Mouse (Mus musculus): ENCODE results near the gene Ncor1. TPM values are rescaled to one million over a fixed set of nuclear protein-coding genes. Genes with fewer than 3 reads are reported as not detected.
A peak's percentile ranks its signal among the peaks of the same experiment; 100 is the strongest.
"Not testable (repeated sequence)": the region's sequence is repeated elsewhere in the genome, so short reads cannot be mapped to it uniquely, and the experiment has no call there.

Gene Ncor1
- 100 to 1,000 TPM; 137 to 151 TPM for total RNA-seq (2021)

DNA sequence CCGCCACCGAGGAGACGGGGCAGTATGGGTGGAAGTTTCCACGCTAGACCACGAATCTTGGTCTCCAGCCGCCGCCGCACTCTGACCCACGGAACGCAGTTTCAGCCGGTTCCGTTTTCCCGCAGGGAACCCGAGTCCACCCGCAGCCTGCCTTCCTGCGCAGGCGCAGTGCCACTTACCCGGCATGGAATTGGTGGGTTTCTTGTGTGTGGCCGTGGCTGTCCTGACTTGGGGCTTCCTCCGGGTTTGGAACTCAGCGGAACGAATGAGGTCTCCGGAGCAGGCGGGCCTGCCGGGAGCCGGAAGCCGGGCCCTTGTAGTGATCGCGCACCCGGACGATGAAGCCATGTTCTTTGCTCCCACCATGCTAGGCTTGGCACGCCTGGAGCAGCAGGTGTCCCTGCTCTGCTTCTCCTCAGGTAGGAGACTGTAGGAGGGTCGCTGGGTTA is at the start of gene Ncor1, which contains the start of gene Pigl:
Gene Ncor1 (minus strand): TSS at position 266 of the 449 bp plus-strand sequence.
Gene Pigl (plus strand): TSS at position 185 of the 449 bp plus-strand sequence.
- peak; percentile 87 for DNase-seq

DNA sequence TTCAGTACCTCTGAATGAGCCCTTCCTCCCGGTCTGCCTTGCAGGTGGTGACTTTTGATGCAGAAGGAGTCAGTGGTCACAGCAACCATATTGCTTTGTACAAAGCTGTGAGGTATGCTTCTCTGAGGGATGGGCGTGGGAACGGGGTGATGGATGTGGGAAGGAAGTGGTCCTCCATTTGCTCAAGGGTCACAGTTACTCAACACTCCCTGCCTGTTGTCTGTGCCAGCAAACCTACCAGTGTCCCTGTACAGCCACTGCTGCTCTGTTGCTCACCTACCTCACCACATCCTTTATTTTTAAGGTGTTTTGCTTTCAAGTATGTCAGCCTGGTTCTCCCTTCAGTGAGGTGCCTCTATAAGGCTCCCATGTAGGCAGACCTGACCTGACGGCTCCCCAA is 49.3 kb upstream of the Ncor1 start:
- no peak for DNase-seq

DNA sequence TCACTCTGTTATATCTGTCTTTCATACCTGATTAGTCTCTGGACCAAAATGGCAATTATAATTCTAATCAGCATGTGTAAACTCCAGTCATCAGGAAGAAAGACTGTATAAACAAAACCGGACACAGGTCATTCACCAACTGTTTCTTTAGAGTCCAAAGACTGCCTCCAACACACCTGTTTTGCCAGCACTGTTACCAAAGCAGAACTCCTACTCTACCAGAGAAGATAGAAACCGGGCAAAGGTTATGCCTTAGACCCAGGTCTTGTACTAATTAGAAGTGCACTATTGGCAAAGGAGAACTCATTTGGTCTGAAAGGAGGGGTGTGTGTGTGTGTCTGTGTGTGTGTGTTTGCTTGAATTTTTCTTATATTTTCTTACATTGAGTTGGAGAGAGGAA is 42.2 kb upstream of the Ncor1 start:
- no peak for DNase-seq

DNA sequence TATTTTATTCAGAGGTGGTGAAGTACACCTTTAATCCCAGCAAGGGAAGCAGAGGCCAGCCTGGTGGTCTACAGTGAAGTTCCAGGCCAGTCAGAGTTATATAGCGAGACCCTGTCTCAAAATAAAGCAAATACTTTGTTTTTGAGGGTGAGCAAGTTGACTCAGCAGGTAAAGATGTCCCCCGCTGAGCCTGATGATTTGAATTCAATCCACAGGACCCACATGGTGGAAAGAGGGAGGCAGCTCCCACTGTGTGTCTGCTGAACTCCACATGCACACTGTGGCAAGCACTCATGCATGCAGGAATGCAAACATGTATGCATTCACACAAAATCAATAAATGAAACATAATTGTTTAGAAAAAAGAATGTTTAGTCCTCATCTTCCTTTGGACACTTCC is 40.5 kb upstream of the Ncor1 start:
- DNase-seq: no peak

DNA sequence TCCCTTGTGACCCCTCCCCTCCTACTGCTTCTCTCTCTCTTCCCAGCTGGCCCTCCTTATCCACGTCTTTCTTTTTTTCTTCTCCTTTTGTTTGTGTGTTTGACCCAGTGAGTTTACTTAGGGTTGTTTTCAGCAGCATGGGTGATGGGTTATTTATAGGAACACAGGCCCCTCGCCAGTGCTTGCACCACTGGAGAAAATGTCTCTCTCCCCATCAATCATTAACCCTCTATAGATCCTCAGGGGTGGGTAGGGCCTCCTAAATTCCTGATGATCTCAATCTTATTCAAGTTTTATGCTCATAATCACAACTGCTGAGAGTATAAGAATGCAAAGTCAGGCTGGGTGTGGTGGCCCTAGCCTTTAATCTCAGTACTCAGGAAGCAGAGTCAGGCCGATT is 38.8 kb upstream of the Ncor1 start:
- no peak for DNase-seq

DNA sequence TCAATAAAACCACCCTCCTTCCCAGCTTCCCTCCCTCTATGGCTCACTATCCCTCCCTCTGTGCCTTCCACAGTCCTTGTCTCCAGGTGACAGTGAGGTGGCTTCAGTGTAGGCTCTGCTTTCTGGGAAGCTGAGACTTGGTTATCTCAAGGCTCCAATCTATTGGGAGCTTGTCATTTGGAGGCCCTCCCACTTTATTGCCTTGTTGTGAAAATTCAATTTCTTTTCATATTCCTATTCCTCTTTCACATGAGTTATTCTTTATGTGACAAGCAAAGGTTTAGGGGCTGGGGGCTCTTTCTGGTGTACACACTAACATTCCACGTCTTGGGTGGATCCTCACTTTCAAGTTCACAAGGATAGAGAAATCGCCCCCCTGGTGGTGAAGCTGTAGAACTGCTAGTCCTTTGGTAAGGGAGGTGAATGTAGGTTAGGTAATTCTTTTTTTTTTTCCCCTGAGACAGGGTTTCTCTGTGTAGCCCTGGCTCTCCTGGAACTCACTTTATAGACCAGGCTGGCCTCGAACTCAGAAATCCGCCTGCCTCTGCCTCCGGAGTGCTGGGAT is 37.9 kb upstream of the Ncor1 start:
- DNase-seq: peak; percentile 54

DNA sequence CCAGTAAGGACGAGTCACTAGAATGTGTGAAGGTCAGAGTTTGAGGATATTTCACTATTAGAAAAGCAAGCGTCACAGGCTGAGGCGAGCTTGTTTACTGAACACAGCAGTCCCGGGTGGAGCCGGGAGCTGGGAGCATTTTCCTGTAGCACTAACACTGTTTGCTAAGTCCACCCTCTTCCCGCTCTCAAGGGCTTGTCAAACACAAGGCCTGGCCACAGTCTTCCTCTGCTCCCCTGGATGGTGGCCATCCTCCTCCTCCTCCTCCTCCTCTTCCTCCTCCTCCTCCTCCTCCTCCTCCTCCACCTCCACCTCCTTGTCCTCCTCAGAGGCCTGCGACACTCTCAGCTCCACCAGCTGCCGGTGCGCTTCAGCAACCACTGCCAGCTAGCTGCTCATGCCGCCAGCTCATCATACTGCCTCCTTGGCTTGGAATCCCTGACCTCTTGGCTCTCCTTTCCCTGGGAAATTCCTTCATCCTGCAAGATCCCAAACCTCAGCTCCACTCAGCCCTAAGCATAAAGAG is 37.0 kb upstream of the Ncor1 start:
- peak; percentile 38 for DNase-seq

DNA sequence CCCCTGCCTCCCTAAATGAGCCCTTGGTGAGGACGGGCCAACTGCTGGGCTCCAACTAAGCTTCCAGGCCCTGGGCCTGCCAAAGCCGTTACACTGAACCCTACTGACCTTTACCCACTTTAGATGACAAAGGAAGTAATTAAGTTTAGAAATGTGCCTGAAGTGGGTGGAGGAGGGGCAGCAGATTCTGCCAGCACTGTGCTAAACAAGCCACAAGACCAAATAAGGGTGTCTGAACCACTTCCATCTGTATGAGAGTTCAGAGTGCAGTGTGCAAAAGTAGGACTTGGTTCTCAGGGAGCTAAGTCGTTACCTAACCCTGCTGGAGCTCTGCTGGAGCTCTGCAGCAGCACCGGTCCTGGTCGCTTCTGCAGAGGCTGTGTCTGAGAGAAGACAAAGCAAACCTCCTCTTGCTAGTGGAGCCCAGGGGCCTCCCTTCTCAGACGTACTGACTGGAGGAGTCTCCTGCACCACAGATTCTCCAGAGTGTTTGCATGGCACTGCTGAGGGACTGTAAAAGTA is 36.5 kb upstream of the Ncor1 start:
- peak; percentile 54 for DNase-seq

DNA sequence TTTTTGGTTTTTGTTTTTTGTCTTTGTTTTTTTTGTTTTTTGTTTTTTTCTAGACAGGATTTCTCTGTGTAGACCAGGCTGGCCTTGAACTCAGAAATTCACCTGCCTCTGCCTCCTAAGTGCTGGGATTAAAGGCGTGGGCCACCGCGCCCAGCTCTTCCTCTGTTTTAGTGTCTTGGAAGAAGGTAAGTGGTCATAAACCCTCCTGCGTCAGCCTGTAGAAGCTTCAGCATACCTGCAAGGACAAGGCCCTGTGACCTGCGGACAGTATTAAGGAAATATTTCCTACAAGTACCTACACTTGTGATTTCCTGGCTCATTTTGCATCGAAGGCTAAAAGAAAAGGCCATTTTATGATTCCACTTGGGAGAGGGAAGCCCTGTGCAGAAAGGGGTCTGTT is 35.4 kb upstream of the Ncor1 start:
- no peak for DNase-seq

DNA sequence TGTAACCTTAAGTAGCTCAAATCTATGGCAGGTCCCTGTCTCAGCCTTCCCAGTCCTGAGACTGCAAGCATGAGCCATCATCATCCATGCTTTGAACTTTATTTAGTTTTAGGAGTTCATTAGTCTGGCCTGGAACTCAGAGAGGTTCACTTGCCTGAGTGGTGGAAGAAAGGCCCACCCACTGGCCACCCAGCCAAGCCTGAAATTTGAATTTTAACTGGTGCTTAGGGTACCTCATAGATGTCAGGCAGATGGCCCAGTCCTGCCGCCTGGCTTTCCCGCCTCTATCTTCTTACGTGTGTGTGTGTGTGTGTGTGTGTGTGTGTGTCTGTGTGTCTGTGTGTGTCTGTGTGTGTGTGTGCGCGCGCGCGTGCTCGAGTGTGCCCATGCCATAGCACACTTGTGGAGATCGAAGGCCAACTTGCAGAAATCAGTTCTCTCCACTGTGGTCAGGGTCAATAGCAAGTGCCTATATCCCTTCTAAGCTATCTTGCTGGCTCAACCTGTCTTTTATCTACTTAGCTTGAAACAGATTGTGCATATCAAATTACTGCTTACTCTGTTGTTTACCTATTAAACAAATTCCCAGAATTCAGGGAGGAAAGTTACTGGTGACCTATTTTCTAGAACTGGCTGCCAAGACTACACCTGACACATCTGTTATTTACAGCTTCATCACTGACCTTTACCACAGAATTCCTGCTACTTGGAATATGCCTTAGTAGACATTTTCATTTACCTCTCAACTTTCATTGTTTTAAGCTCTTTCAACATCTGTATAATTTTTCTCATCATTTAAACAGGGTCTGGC is 29.4 kb upstream of the Ncor1 start:
- no peak for DNase-seq

DNA sequence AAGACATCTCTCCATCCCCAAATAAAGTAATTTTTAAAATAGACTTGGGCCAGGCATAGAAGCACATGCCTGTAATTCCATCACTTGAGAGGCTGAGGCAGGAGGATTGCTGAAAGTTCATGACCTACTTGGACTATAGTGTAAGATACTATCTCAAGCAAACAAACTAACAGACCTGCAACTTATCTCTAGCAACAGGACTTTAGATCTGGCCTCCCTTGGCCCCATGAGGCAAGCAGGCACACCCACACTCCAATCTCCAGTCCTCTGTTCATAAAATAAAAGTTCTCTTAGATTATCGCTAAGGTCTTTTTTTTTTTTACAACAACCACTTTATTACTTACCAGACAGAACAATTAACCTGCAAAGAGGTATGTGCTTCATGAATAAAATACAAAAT is 28.6 kb upstream of the Ncor1 start:
- no peak for DNase-seq

DNA sequence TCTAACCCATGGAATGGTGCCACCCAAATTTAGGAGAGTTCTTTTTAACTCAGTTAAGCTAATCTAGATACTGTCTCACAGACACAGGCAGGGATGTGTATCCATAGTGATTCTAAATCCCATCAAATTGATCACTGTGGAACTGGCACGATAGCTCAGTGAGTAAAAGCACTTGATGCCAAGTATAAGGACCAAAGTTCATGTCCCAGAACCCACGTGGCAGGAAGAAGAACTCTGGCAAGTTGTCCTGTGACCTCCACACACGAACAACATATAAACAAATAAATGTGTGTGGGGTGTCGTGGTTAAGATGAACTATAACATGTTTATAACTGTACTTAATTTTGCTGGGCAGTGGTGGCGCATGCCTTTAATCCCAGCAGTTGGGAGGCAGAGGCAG is 21.2 kb upstream of the Ncor1 start:
- no peak for DNase-seq

DNA sequence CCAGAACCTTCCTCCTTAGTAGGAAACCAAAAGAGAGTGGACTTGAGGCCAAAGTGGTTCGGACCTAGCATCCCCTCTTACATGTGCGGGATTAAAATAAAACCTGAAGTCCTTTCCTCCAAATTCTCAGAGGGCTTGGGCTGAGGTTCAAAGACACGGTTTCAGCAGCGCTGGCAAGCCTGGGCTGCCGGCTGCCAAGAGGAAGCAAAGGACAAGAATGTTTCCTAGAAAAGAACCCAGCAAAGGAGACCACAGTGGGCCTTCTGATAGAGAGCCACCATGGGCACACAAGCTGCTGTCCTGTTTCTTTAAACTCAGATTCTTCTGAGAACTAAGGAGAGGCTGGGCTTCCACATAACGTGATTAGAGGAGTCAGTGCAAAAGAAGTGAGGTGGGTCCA is 20.6 kb upstream of the Ncor1 start:
- no peak for DNase-seq

DNA sequence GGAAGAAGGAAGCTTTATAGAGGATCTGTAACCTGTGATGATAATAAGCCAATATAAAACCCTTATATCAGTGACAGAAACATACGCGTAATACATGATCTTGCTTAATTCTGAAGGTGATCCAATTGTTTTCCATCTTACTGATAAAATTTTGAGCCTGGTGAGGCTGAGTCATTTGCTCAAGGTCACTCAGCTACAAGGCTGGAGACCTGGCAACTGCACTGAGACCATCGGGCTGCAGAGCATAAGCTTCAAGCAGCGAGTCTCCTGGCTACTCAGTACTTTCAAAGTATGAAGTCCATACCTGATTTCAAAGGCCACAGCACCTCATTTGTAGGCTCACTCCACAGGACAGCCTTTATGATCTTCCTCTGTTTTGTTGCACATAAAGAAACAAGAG is 17.8 kb upstream of the Ncor1 start:
- no peak for DNase-seq

DNA sequence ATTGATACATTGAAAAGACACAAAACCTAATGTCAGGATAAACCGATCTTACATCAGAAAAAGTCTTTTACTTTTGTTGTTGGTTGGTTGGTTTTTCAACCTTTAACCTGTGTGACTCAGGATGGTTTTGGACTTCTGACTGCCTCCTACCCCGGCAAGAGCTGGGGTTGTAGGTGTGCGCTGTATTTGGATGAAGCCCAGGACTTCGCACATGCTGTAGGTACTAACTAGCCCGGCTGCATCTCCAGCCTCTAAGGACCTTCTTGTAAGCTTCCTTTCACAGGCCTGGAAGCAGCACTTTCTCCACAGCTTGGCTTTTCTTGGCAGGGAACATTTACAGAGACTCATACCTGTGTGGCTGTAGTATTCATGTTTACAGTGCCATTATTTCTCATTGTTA is 15.2 kb upstream of the Ncor1 start:
- no peak for DNase-seq

DNA sequence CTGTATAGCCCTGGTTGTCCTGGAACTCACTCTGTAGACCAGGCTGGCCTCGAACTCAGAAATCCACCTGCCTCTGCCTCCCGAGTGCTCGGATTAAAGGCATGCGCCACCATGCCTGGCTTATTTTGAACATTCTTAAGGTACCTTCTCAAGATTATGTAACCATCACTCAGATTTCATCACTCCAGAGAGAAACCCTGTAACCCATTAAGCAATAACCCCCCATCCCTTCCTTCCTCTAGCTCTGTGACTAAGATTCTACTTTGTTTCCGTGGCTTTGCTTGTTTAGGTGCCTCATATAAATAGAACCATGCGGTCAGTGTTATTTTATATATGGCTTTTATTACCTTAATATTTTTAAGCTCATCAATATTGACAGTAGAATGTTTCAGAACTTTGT is 12.1 kb upstream of the Ncor1 start:
- no peak for DNase-seq

DNA sequence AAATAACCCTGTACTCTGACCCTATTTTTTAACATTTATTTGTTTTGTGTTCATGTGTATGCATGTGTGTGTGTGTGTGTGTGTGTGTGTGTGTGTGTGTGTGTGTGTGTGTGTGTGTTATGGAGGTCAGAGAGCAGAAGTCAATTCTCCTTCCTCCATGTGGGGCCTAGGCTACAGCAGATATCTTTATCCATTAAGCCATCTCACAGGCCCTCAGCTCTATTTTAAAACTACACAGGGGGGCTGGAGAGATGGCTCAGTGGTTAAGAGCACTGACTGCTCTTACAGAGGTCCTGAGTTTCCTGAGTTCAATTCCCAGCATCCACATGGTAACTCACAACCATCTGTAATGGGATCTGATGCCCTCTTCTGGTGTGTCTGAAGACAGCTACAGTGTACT is 8.9 kb upstream of the Ncor1 start:
- not testable (repeated sequence) for DNase-seq

DNA sequence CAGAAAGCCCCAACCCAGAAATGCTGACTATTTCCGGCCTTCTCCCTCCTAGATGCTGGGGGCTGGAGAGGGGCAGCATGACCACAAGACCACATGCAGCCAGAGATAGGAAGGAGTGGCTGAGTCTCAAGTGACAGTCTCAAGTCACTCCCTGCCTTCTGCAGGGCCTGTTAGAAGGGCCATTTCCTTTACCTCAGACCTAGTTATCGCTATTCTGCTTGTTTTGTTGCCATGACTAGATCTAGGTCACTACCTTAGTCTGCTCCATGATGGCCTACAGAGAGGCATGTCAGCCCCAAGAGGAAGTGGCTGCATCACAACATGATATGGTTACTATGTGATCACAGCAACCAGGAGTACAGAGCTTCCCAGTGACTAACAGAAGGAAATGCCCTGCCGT is 8.2 kb upstream of the Ncor1 start:
- no peak for DNase-seq

DNA sequence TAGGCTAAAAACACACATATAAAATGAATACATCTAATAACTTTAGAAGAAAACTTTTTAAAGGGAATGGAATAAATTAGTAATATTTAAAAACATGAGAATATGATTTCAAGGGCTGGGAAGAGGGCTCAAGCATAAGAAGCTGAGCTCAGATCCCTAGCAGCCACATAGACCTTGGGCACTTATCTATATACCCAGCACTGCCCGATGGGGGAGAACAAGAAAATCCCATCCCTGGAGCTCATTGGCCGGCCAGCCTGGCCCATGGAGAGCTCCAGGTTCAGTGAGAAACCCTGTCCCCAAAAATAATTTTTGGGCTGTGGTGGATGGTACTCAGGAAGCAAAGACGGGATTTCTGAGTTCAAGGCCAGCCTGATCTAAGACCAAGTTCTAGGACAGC is 7.5 kb upstream of the Ncor1 start:
- no peak for DNase-seq

DNA sequence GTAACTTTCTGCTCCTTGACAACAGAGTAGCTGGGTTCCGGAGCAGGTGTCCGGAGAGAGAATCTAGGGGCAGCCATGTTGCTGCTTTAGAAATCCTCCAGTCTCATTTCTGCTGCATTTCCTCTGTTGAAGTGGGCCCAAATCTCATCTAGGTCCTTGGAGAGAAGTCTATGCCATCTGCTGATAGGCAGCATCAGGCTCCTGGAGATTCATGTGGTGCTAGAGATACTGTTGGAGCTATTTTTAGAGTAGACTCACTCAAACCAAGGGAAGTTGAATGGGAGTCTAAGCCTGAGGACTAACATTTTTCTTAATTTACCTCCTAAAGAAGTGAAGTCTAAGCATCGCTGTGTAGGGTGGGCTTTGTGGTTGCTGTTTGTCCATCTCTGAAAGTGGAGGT is 6.4 kb upstream of the Ncor1 start:
- no peak for DNase-seq

DNA sequence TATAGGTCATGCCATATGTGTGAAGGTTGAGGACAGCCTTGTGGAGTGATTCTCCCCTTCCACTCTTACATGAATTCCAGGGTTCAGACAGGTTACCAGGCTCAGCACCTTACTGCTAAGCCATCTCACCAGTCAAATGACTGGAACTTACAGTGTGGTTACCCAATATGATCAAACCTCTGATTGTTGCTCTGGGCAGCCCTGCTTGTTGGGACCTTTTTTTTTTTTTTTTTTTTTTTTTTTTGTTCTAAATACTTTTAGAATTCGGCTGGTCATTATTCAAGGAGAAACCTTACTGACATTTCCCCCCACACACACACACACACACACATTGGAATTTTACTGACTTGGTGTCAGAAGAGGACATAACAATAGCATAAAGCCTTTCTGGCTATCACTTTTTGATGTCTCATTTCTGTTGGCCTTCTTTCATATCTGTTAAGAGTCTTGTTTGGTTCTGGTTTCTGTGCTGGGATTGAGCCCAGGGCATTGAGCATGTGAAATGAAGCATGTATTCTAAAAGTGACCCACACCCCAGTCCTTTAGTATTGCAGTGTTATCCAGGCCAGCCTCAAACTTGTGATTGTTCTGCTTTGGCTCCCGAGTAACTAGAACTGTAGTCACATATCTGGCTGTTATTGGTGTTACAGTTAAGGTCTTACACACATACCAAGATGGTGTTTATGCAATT is 5.0 kb upstream of the Ncor1 start:
- DNase-seq: no peak

DNA sequence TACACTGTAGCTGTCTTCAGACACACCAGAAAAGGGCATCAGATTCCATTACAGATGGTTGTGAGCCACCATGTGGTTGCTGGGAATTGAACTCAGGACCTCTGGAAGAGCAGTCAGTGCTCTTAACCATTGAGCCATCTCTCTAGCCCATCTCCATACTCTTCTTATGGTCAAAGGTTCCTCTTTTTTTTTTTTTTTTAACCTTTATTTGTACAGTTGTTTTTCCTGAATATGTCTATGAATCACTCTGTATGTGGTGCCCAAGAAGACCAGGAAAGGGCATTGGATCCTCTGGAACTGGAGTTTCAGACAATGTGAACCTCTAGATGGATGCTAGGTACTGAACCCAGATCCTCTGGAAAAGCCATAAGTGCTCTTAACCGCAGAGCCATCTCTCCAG is 4.2 kb upstream of the Ncor1 start:
- DNase-seq: not testable (repeated sequence)

DNA sequence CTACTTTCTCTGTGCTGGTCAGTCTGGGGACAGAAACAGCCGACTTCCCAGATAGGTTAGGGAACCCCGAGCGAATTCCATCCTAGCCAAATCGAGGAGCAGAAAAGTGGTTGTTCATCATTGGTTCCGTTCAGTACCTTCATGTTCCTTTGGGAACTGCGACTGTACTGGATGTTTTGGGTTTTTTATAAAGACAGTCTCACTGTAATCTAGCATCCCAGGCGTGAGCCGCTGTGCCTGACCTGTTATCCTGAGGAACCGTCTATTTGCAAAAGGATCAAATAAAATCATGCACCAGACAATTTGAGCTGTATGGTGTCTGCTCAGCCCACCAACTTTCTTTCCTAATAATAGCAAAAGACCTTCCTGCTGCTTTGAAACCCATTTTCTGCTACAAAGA is 439 bp upstream of the Ncor1 start:
- no peak for DNase-seq

Data from heart, postnatal 4 days (tissue).